Mouse (Mus musculus): ENCODE results near the gene Exoc3l4.

DNA sequence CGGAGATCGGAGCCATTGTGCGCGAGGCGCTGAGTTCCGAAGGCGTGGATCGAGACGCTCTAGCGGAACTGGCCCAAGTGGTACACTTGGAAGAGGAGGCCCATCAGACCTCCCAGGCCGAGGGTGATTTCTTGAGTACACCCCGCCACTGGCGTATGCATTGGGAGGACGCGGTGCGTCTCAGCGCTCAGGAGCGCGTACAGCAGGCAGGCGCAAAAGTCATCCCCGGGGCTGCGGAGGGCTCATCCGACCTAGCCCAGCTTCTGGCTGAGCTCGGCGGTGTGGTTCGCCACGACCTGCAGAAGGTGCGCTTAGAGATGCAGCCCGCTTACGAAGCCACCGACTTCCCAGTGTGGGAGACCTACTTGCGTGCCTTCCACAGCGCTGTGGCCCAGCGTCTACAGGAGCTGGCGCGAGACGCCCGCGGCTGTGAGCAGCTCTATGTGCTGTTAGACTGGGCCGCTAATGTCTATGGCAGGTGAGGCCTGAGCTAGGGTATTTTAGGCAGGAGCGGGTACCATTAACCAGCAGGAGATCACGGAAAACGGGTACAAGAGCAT lies 6.8 kb downstream of the Exoc3l4 start:
- TF ChIP-seq POLR2A (IDR thresholded peaks at IDR 0.05; ENCODE audit: insufficient read length, low read depth) (no peak), USF1 (IDR thresholded peaks at IDR 0.05; ENCODE audit: low read depth) (no peak), E2F4 (IDR thresholded peaks at IDR 0.05; ENCODE audit: insufficient read depth) (no peak), MAX (IDR thresholded peaks at IDR 0.05; ENCODE audit: low read depth) (no peak), TCF12 (IDR thresholded peaks at IDR 0.05; ENCODE audit: insufficient read depth, poor library complexity, severe bottlenecking) (no peak), MYOG (IDR thresholded peaks at IDR 0.05; ENCODE audit: control insufficient read depth in 1 of 3, insufficient read depth in 1 of 3, insufficient read length in 2 of 3, low read depth in 2 of 3) (no peak), MYOD1 (IDR thresholded peaks at IDR 0.05; ENCODE audit: control insufficient read depth in 1 of 3, insufficient read length in 2 of 3, low read depth in 2 of 3) (no peak), SRF (IDR thresholded peaks at IDR 0.05; ENCODE audit: control insufficient read depth, insufficient read length, low read depth) (no peak), CEBPB (IDR thresholded peaks at IDR 0.05; ENCODE audit: insufficient read depth, poor library complexity, severe bottlenecking) (no peak), TCF3 (IDR thresholded peaks at IDR 0.05; ENCODE audit: insufficient read length, low read depth) (no peak), POLR2AphosphoS2 (IDR thresholded peaks at IDR 0.05; ENCODE audit: insufficient read length, low read depth) (no peak)
